Mouse (Mus musculus) CD4-positive helper T cell, adult 2 months (primary cell): ENCODE measurements around the gene Tspan5.

Experiments
- DNase-seq: peaks from one replicate; pipeline ENCODE4 v3.0.0-alpha.2; 2012; ENCODE audit warnings: low read depth, missing footprints, low spot score

Tspan5 gene

GRCm38 (mm10) chr3:138771549-138772333, 29.7 kb downstream of the Tspan5 start:
- DNase-seq: no peak

- DNase-seq: no peak
Measured at GRCm38 (mm10) chr3:138773871-138774606, 32.0 kb downstream of the Tspan5 start.

- no peak for DNase-seq
Measured at GRCm38 (mm10) chr3:138774607-138774943, 32.6 kb downstream of the Tspan5 start.

GRCm38 (mm10) chr3:138775926-138776715, 34.1 kb downstream of the Tspan5 start:
- DNase-seq: no peak

- DNase-seq: no peak
Measured at GRCm38 (mm10) chr3:138781492-138781891, 39.5 kb downstream of the Tspan5 start.

- no peak for DNase-seq
Measured at GRCm38 (mm10) chr3:138783859-138784640, 42.1 kb downstream of the Tspan5 start.

- no peak for DNase-seq
Measured at GRCm38 (mm10) chr3:138784641-138785025, 42.6 kb downstream of the Tspan5 start.

- DNase-seq: no peak
Measured at GRCm38 (mm10) chr3:138787758-138788488, 45.9 kb downstream of the Tspan5 start.

- DNase-seq: no peak
Measured at GRCm38 (mm10) chr3:138788489-138788850, 46.5 kb downstream of the Tspan5 start.

- no peak for DNase-seq
Measured at GRCm38 (mm10) chr3:138789275-138789674, 47.3 kb downstream of the Tspan5 start.

GRCm38 (mm10) chr3:138794533-138794932, 52.5 kb downstream of the Tspan5 start:
- DNase-seq: no peak

- DNase-seq: no peak
Measured at GRCm38 (mm10) chr3:138795951-138796350, 54.0 kb downstream of the Tspan5 start.

- no peak for DNase-seq
Measured at GRCm38 (mm10) chr3:138796583-138796982, 54.6 kb downstream of the Tspan5 start.

- DNase-seq: no peak
Measured at GRCm38 (mm10) chr3:138800664-138801411, 58.8 kb downstream of the Tspan5 start.

- no peak for DNase-seq
Measured at GRCm38 (mm10) chr3:138801661-138802060, 59.7 kb downstream of the Tspan5 start.

GRCm38 (mm10) chr3:138802722-138803443, 60.9 kb downstream of the Tspan5 start:
- no peak for DNase-seq

GRCm38 (mm10) chr3:138803444-138804085, 61.6 kb downstream of the Tspan5 start:
- DNase-seq: no peak

GRCm38 (mm10) chr3:138804104-138805048, 62.4 kb downstream of the Tspan5 start:
- no peak for DNase-seq
